Mouse (Mus musculus) embryonic facial prominence, embryonic 11.5 days (tissue): Measurements from ENCODE around the gene Tfam. TPM values are rescaled to one million over a fixed set of nuclear protein-coding genes. Genes with fewer than 3 reads are reported as not detected.

Experiments
- ATAC-seq: fragments of 200-750 bp; cut with Nextera tagmentation; replicated peaks from 2 replicates; pipeline ENCODE4 v1.8.0; 2017; ENCODE audit warnings: low read depth; ENCODE audit not compliant: insufficient number of reproducible peaks, low FRiP score, low TSS enrichment
- DNase-seq: peaks from one replicate; pipeline ENCODE4 v3.0.0-alpha.2; 2015; ENCODE audit warnings: low spot score
- H3K27ac ChIP-seq: fragments of 300-500 bp; sonication (generic); replicated peaks from 2 replicates; pipeline ENCODE4 v1.5.1; 2014; ENCODE audit warnings: mild to moderate bottlenecking, low read depth, low read length, control low read depth
- H3K27me3 ChIP-seq: fragments of 300-500 bp; sonication (generic); 2 replicates; pipeline ENCODE4 v1.6.1; 2014; ENCODE audit warnings: mild to moderate bottlenecking, low read length, moderate library complexity, mixed read lengths; ENCODE audit not compliant: control insufficient read depth, insufficient read depth
- H3K36me3 ChIP-seq: fragments of 300-500 bp; sonication (generic); replicated peaks from 2 replicates; pipeline ENCODE4 v1.6.1; 2014; ENCODE audit warnings: low read depth, mild to moderate bottlenecking, low read length, moderate library complexity, mixed read lengths; ENCODE audit not compliant: control insufficient read depth, insufficient read depth
- H3K4me1 ChIP-seq: fragments of 300-500 bp; sonication (generic); 2 replicates; pipeline ENCODE4 v1.6.1; 2014; ENCODE audit warnings: low read length, mixed read lengths; ENCODE audit not compliant: control insufficient read depth, insufficient read depth
- H3K4me2 ChIP-seq: fragments of 300-500 bp; sonication (generic); 2 replicates; pipeline ENCODE4 v1.6.1; 2014; ENCODE audit warnings: low read depth, mild to moderate bottlenecking, control low read depth, low read length, moderate library complexity
- H3K4me3 ChIP-seq: fragments of 300-500 bp; sonication (generic); 2 replicates; pipeline ENCODE4 v1.5.1; 2014; ENCODE audit warnings: low read depth, low read length, control low read depth
- H3K9ac ChIP-seq: fragments of 300-500 bp; sonication (generic); replicated peaks from 2 replicates; pipeline ENCODE4 v1.6.1; 2014; ENCODE audit warnings: mild to moderate bottlenecking, control low read depth, low read length
- H3K9me3 ChIP-seq: fragments of 300-500 bp; sonication (generic); replicated peaks from 2 replicates; pipeline ENCODE4 v1.6.1; 2016; ENCODE audit warnings: mild to moderate bottlenecking, low read length, inconsistent platforms, mixed read lengths; ENCODE audit not compliant: control insufficient read depth
- WGBS: fragments of 180-500 bp; shearing (Covaris S2); extraction: QIAGEN DNeasy Blood & Tissue Kit; methylation state at CpG from one replicate; pipeline ENCODE4 v1.1.7; 2014; 5-methylcytosine and 5-hydroxymethylcytosine counted together
- polyA plus RNA-seq: library from polyadenylated mRNA; unstranded; fragments of >200 nt; fragmentation: Nextera tagmentation; extraction: Ambion mirVana; gene quantifications from 2 replicates; pipeline ENCODE4 v1.2.1, GENCODE M21; 2014

The Tfam gene
- polyA plus RNA-seq, 1 experiment from 2014 or later, result 125 TPM

DNA sequence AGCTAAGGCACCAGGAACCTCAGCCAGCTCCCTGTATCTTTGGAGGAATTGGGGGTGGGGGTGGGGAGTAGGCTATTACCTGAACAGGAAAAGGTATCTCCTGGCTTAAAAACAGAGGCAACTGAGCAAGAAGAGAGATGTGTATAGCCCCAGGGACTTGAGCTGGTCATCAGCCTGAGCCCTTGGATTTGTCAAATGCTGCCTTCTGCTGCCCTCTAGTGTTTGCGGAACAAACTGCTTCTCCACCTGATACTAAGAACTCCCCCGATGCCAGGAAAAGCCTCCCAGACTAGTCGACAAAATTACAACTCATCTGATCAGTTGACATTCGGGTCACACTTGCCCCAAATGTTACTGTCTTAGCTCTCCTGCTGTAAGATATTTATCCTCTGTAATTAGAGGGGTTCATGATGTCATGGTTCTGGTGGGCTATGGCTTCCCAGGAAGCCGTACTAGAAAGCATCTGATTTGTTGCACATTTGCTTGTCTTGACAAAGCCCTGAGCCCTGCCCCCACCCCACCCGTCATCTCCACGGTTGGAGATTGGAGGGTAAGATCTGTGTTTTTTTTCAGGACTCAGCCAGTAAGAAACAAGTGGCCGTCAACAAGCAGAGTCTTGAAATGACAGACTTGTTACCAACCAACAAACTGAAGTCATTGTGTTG is 19.7 kb downstream of the Tfam start:
- WGBS, result 14% methylated on average over 8 of the region's 8 CpGs
- H3K36me3 ChIP-seq, result no peaks in the 10 kb centered on the region; the same call in none of the 2 replicates
- H3K9ac ChIP-seq, result no peak overlapping the region
- H3K4me2 ChIP-seq, result no peak overlapping the region
- H3K27me3 ChIP-seq, result no peaks in the 10 kb centered on the region
- H3K4me1 ChIP-seq, result no peaks in the 10 kb centered on the region
- H3K4me3 ChIP-seq, result no peak overlapping the region
- DNase-seq (peak; percentile 81), ATAC-seq (peak; percentile 24; the same call in 1 of the 2 replicates)
- no peaks in the 10 kb centered on the region for H3K9me3 ChIP-seq
- H3K27ac ChIP-seq, result no peak overlapping the region

DNA sequence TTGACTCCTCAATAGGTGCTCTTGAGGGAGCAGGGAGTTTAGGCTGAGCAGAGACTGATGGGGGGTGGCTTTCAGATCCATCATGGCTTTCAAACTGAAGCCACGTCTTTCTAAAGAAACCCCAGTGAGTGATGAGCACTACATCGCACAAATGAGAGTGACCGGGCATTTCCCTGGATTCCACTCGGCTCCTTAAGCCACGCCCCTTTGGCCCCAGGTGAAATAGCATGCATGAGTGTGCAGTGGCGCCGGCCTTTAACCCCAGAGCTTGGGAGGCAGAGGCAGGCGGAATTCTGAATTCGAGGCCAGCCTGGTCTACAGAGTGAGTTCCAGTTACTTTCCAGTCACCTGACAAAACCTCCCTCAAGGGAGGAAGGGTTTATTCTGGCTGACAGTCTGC is 22.1 kb downstream of the Tfam start:
- Histone ChIP-seq H3K4me2 (no peak overlapping the region), H3K4me1 (no peaks in the 10 kb centered on the region), H3K27ac (no peak overlapping the region), H3K36me3 (no peaks in the 10 kb centered on the region), H3K27me3 (no peaks in the 10 kb centered on the region), H3K4me3 (no peak overlapping the region), H3K9ac (no peak overlapping the region), H3K9me3 (no peaks in the 10 kb centered on the region)
- 76% methylated on average over 9 of the region's 9 CpGs for WGBS
- ATAC-seq, result no peak
- DNase-seq, result no peak

DNA sequence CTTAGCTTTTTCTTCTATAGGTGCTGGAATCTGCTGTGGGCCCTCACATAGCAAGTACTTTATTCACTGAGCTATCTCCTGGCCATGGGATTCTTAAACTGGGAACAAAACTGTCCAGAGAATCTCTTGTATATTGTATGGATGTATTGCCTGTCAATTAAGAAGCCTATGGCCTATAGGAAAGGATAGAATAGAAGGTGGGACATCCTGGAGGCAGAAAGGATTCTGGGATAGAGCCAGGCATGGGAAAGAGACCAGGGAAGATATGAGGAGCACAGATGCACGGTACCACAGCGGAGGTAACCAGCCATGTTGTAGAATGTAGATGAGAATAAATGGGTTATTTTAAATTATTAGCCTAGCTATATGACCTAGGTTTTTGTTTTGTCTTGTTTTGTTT is 36.6 kb downstream of the Tfam start:
- ATAC-seq, result no peak
- Histone ChIP-seq H3K27ac (no peak overlapping the region), H3K9ac (no peak overlapping the region), H3K36me3 (no peaks in the 10 kb centered on the region), H3K27me3 (no peaks in the 10 kb centered on the region), H3K4me3 (no peak overlapping the region), H3K4me2 (no peak overlapping the region), H3K9me3 (no peaks in the 10 kb centered on the region), H3K4me1 (no peaks in the 10 kb centered on the region)
- 88% methylated on average over 2 of the region's 2 CpGs for WGBS
- no peak for DNase-seq

DNA sequence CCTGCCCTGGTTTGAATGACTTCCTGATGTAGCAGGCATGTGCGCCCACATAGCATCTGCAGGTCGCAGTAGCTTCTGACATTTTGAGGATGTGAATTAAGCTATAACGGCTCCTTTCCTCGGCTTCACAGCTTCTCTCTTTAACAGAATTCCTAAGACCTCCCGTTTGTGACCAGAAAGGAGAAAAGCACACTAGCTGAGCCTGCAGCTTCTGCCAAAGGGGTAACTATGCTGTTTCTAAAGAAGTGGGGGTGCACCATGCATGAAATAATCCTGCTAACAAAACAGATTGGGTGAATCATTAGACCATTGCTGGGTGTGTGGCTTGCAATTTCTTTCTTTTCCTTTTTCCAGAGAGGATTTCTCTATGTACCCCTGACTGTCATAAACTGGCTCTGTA is 37.1 kb downstream of the Tfam start:
- ATAC-seq, result no peak
- no peak for DNase-seq
- H3K27me3 ChIP-seq, result no peaks in the 10 kb centered on the region
- WGBS, result 61% methylated on average over 5 of the region's 5 CpGs
- no peak overlapping the region for H3K4me2 ChIP-seq
- H3K4me1 ChIP-seq, result no peaks in the 10 kb centered on the region
- no peaks in the 10 kb centered on the region for H3K9me3 ChIP-seq
- no peak overlapping the region for H3K9ac ChIP-seq
- H3K27ac ChIP-seq, result no peak overlapping the region
- no peak overlapping the region for H3K4me3 ChIP-seq
- H3K36me3 ChIP-seq, result no peaks in the 10 kb centered on the region

DNA sequence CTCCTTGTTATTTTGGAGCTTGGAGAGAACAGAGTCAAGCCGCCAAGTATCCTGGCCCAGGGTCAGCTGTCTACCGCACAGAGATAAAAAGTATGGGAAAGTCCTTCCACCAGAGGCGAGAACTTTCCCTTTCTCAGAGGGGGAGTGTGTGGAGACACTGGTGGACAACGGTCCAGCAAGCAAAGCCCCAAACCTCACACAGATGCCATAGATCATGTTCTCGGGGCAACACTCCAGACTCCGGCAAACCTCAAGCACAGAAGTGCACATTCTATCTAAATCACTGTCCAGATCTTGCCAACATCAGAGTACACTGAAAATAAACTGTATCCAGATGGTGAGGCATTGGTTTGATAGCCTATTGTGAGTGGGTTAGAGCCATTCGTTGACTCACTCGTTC is 39.4 kb downstream of the Tfam start:
- DNase-seq, result no peak
- no peak overlapping the region for H3K27ac ChIP-seq
- H3K4me3 ChIP-seq, result no peak overlapping the region
- 89% methylated on average over 8 of the region's 8 CpGs for WGBS
- H3K27me3 ChIP-seq, result no peaks in the 10 kb centered on the region
- no peak overlapping the region for H3K9ac ChIP-seq
- H3K4me1 ChIP-seq, result no peaks in the 10 kb centered on the region
- no peaks in the 10 kb centered on the region for H3K9me3 ChIP-seq
- no peak overlapping the region for H3K4me2 ChIP-seq
- no peaks in the 10 kb centered on the region for H3K36me3 ChIP-seq
- no peak for ATAC-seq

DNA sequence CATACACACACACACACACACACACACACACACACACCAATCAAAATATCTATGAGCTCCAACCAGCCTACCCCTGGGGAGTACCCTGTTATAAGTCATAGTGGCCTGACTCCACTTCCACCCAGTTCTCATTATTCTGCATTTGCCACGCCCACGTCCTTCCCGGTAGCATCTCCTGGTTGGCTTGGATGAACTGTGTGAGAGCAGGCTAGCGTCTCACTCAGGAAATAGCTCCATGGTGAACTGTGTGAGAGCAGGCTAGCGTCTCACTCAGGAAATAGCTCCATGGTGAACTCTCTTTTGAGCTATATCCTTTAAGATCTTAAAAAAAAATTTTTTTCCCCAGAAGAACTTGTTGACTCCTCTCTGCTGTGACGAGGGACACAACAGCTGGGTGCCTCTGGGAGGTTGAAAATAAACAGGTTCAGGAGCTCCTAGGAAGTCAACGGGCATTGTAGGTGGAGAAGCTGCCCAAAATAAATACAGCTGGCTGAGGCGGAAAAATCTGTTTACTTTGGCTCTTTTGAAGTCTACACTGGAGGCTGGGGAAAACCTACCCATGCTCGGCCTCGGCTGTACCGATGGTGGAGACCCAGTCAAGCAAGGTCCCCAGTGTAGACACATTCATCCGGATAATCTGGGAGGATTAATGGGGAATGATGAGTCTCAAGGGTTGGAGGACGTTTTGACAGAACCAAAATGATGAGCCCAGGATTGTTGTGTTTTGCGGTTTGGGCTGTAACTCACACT is 40.9 kb downstream of the Tfam start:
- no peak overlapping the region for H3K9ac ChIP-seq
- no peaks in the 10 kb centered on the region for H3K27me3 ChIP-seq
- H3K27ac ChIP-seq, result no peak overlapping the region
- H3K4me1 ChIP-seq, result no peaks in the 10 kb centered on the region
- no peaks in the 10 kb centered on the region for H3K36me3 ChIP-seq
- H3K9me3 ChIP-seq, result no peaks in the 10 kb centered on the region
- H3K4me2 ChIP-seq, result no peak overlapping the region
- no peak for ATAC-seq
- H3K4me3 ChIP-seq, result no peak overlapping the region
- WGBS, result 68% methylated on average over 14 of the region's 14 CpGs
- no peak for DNase-seq

DNA sequence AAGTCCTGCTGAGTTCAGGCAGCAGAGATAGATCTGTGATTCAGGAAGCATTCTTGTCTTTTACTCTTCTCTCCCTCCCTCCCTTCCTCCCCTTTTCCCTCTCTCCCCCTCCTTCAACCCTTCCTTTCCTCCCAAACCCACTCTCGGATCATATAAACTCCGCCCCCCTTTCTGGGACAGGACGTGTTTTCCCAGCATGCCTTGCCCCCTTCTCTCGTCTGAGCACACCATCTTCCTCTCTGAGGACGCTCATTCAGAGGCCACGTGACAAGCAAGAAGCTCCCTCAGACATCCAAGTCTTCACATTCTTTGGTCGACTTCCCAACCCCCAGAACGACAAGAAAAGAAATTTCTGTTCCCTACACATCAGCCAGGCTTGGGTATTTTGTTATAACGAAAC is 42.6 kb downstream of the Tfam start:
- no peaks in the 10 kb centered on the region for H3K9me3 ChIP-seq
- ATAC-seq (no peak), DNase-seq (no peak)
- H3K9ac ChIP-seq, result no peak overlapping the region
- no peak overlapping the region for H3K4me2 ChIP-seq
- H3K36me3 ChIP-seq, result no peaks in the 10 kb centered on the region
- no peak overlapping the region for H3K4me3 ChIP-seq
- no peaks in the 10 kb centered on the region for H3K4me1 ChIP-seq
- no peaks in the 10 kb centered on the region for H3K27me3 ChIP-seq
- WGBS, result 46% methylated on average over 9 of the region's 9 CpGs
- no peak overlapping the region for H3K27ac ChIP-seq

DNA sequence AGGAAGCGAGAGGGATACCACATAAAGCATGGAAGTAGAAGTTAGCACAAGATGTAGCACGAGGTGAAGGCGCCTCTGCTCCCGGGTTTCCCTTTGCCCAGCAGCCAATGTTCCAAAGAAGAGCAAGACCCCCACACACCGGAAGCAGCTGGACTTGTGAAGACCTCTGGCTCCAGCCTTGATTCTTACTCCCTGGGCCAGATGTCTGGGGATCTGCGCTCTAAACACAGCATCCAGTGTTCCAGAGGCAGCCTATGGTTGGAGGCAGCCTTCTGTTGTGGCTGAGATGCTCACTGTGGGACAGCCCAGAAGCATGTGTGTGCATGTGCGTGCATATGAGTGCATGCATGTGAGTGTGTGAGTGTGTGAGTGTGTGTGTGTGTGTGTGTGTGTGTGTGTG is 43.4 kb downstream of the Tfam start:
- ATAC-seq, result no peak
- no peak overlapping the region for H3K27ac ChIP-seq
- 85% methylated on average over 7 of the region's 7 CpGs for WGBS
- H3K4me1 ChIP-seq, result no peaks in the 10 kb centered on the region
- DNase-seq, result no peak
- H3K4me2 ChIP-seq, result no peak overlapping the region
- no peak overlapping the region for H3K4me3 ChIP-seq
- no peak overlapping the region for H3K9ac ChIP-seq
- H3K9me3 ChIP-seq, result no peaks in the 10 kb centered on the region
- H3K27me3 ChIP-seq, result no peaks in the 10 kb centered on the region
- H3K36me3 ChIP-seq, result no peaks in the 10 kb centered on the region
